Mouse (Mus musculus): ENCODE measurements around the gene Gm7138. TPM values are rescaled to one million over a fixed set of nuclear protein-coding genes. Genes with fewer than 3 reads are reported as not detected.
"Not testable (repeated sequence)": the region's sequence is repeated elsewhere in the genome, so short reads cannot be mapped to it uniquely, and the experiment has no call there.

Gene Gm7138
- total RNA-seq (2017) = not detected in 3 replicates

DNA sequence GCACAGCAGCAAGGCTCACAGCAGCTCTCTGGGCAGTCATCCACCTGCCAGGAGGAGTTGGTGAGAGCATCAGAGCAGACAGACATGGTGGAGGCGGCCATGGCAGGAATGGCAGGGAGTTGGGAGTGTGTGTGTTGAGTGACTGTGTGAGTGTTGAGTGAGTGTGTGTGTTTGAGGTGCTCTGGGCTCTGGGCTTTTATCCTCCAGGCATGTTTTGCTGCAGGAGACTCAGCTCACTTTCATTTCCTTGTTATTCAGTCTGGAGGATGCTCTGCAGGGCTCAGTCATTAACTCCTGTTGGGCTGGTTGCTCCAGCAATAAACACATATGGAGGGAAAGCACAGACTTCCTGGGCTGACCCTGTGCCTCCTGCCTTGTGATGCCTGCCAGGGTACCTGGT lies at the start of gene Gm7138:
Gene Gm7138 (minus strand): TSS at position 101 of the 400 bp plus-strand sequence.
- ATAC-seq (replicated peaks; ENCODE audit: insufficient number of reproducible peaks, low FRiP score, low TSS enrichment, poor library complexity, severe bottlenecking) = not testable (repeated sequence)

GRCm38 (mm10) chr10:77819203-77819602 lies 42.5 kb upstream of the Gm7138 start:
- ATAC-seq (replicated peaks; ENCODE audit: insufficient number of reproducible peaks, low FRiP score, low TSS enrichment, poor library complexity, severe bottlenecking) = no peak

GRCm38 (mm10) chr10:77818523-77818922 lies 41.8 kb upstream of the Gm7138 start:
- 0 out of 2 replicates have a peak, but pooled peaks have one; percentile 22 for ATAC-seq (replicated peaks; ENCODE audit: insufficient number of reproducible peaks, low FRiP score, low TSS enrichment, poor library complexity, severe bottlenecking)

DNA sequence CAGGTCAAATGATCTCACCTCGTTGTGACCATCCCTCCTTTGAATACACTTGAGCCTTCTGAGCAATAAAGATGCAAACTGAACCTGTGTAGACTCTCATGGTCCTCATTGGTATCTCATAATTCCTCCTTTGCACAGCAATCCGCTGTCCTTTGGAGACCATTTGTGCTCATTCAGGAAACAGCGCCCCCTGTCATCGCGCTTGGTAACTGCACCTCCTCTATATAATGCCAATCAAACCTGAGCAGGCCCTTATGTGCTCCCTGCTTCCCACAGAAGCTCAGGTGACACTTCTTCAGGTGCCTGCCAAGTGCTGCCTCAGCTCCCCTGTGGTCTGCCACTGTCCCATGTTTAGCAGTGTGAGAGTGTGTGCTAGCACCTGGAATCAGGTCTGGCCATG lies 38.8 kb upstream of the Gm7138 start:
- no peak for ATAC-seq (replicated peaks; ENCODE audit: insufficient number of reproducible peaks, low FRiP score, low TSS enrichment, poor library complexity, severe bottlenecking)

DNA sequence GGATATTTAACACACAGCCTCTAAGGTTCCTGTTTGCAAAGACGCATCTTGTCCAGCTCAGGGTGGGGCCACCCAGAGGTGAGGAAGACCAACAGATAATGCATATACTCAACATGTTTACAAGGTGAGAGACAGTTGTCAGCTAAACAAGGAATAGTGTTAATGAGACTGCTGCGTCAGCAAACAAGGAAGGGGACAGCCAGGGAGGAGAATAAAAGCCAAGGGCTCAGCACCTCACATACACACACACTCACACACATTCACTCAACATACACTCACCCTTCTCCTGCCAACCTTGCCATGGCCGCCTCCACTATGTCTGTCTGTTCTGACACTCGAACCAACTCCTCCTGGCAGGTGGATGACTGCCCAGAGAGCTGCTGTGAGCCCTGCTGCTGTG lies 37.6 kb upstream of the Gm7138 start, which contains the start of gene Gm2696:
Gene Gm2696 (plus strand): TSS at position 301 of the 400 bp plus-strand sequence.
- ATAC-seq (replicated peaks; ENCODE audit: insufficient number of reproducible peaks, low FRiP score, low TSS enrichment, poor library complexity, severe bottlenecking) = no peak

DNA sequence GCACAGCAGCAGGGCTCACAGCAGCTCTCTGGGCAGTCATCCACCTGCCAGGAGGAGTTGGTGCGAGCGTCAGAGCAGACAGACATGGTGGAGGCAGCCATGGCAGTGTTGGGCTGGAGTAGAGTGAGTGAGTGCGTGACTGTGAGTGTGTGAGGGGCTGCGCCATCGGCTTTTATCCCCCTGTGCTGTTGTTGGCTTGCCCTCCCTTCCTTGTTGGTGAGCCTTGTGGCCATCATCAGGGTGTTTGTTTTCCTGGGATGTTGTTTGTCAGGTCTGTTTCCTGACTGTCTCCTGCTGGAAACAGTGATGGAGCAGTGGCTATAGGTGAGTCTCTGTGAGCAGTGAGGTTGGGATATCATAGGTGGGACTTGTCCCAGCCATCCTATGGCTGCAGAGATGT lies 35.0 kb upstream of the Gm7138 start, which contains the start of gene Gm9507:
Gene Gm9507 (minus strand): TSS at position 101 of the 400 bp plus-strand sequence.
- ATAC-seq (replicated peaks; ENCODE audit: insufficient number of reproducible peaks, low FRiP score, low TSS enrichment, poor library complexity, severe bottlenecking) = no peak

GRCm38 (mm10) chr10:77804095-77804494 lies 27.4 kb upstream of the Gm7138 start:
- ATAC-seq (replicated peaks; ENCODE audit: insufficient number of reproducible peaks, low FRiP score, low TSS enrichment, poor library complexity, severe bottlenecking) = no peak

- no peak for ATAC-seq (replicated peaks; ENCODE audit: insufficient number of reproducible peaks, low FRiP score, low TSS enrichment, poor library complexity, severe bottlenecking)
Measured at GRCm38 (mm10) chr10:77798921-77799508, 22.3 kb upstream of the Gm7138 start, which contains the start of gene Gm19668. Gene Gm19668, minus strand, starts transcription at chr10:77799133.

- not testable (repeated sequence) for ATAC-seq (replicated peaks; ENCODE audit: insufficient number of reproducible peaks, low FRiP score, low TSS enrichment, poor library complexity, severe bottlenecking)
Measured at GRCm38 (mm10) chr10:77798164-77798920, 21.6 kb upstream of the Gm7138 start.

- ATAC-seq (replicated peaks; ENCODE audit: insufficient number of reproducible peaks, low FRiP score, low TSS enrichment, poor library complexity, severe bottlenecking) = no peak
Measured at GRCm38 (mm10) chr10:77797677-77798076, 20.9 kb upstream of the Gm7138 start.

DNA sequence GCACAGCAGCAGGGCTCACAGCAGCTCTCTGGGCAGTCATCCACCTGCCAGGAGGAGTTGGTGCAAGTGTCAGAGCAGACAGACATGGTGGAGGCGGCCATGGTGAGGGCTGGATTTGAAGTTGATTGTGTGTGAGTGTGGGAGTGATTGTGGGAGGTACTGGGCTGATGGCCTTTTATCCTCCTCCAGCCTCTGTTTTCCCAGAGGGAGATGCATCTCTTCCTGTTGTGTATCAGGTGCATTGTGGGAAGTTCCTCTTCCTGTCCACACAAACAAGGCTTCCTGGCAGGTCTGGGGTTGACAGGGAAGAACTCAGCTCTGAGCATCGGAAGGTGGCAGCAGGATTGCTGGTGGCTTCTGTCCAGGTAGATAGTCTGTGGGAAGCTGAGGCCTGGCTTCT lies 18.2 kb upstream of the Gm7138 start, which contains the start of gene Gm9639:
Gene Gm9639 (minus strand): TSS at position 101 of the 400 bp plus-strand sequence.
- ATAC-seq (replicated peaks; ENCODE audit: insufficient number of reproducible peaks, low FRiP score, low TSS enrichment, poor library complexity, severe bottlenecking) = no peak

DNA sequence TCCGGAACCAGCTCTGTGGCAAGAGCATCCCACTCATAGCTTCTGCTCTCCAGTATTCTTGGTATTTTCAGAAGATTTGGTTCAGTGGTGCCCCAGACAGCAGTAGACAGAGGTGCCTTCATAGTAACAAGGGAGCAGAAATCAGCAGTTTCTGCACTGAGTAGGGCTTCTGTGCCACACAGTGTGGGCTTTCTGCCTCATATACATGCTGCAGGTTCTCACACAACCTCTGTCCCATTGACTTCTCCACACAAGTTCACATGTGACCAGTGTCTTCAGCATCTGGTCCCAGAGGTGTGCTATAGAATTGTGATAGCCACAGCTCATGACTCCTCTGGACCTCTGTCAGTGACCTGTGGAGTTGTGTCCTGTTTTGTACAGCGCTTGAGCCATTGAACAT lies 11.9 kb upstream of the Gm7138 start:
- ATAC-seq (replicated peaks; ENCODE audit: insufficient number of reproducible peaks, low FRiP score, low TSS enrichment, poor library complexity, severe bottlenecking) = no peak

GRCm38 (mm10) chr10:77787876-77788275 lies 11.1 kb upstream of the Gm7138 start, which contains the start of gene Gm7137:
Gene Gm7137, minus strand, starts transcription at chr10:77788200.
- ATAC-seq (replicated peaks; ENCODE audit: insufficient number of reproducible peaks, low FRiP score, low TSS enrichment, poor library complexity, severe bottlenecking) = not testable (repeated sequence)

DNA sequence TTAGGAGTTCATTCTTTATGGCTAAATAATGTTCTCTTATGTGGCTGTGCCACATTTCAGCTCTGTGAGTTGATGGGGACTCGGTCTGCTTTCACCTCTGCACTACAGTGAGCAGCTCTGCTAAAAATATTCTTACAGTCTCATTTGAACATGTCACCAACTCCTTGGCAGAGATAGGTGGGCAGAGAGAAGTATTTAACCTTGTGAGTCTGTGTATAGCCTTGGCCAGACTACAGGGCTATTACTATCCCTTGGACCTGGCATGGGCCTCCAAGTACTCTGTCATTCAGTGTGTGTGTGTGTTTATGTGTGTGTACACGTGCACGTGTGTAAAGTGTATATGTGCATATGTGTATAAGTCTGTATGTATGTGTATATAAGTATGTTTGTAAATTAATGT lies 6.7 kb upstream of the Gm7138 start:
- not testable (repeated sequence) for ATAC-seq (replicated peaks; ENCODE audit: insufficient number of reproducible peaks, low FRiP score, low TSS enrichment, poor library complexity, severe bottlenecking)

GRCm38 (mm10) chr10:77782442-77782841 lies 5.7 kb upstream of the Gm7138 start, which contains the start of gene Gm3250:
Gene Gm3250, minus strand, starts transcription at chr10:77782542.
- not testable (repeated sequence) for ATAC-seq (replicated peaks; ENCODE audit: insufficient number of reproducible peaks, low FRiP score, low TSS enrichment, poor library complexity, severe bottlenecking)

DNA sequence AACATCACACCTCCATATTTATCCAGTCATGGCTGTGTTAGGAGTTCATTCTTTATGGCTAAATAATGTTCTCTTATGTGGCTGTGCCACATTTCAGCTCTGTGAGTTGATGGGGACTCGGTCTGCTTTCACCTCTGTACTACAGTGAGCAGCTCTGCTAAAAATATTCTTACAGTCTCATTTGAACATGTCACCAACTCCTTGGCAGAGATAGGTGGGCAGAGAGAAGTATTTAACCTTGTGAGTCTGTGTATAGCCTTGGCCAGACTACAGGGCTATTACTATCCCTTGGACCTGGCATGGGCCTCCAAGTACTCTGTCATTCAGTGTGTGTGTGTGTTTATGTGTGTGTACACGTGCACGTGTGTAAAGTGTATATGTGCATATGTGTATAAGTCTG lies 4.6 kb downstream of the Gm7138 start:
- not testable (repeated sequence) for ATAC-seq (replicated peaks; ENCODE audit: insufficient number of reproducible peaks, low FRiP score, low TSS enrichment, poor library complexity, severe bottlenecking)

GRCm38 (mm10) chr10:77771225-77771624 lies 5.5 kb downstream of the Gm7138 start, which contains the start of gene Gm3238:
Gene Gm3238, minus strand, starts transcription at chr10:77771325.
- not testable (repeated sequence) for ATAC-seq (replicated peaks; ENCODE audit: insufficient number of reproducible peaks, low FRiP score, low TSS enrichment, poor library complexity, severe bottlenecking)

DNA sequence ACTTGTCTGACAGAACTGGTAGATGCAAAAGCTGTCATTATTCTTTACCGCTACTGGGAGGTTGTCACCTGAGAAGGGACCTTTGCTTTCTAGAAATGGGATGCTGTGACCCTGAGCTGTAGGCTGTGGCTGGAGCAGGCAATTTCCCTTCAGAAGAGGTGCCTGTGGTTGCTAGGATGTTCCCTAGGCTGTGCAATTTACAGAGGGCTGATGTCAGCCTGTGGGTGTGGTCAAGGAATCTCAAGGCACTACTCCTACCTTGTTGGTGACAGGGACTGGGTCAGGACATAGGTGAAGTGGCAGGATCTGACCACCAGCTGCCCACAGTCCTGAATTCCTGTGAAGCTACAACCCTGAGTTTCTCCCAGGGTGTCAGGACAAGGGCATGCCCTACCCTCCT lies 7.0 kb downstream of the Gm7138 start:
- no peak for ATAC-seq (replicated peaks; ENCODE audit: insufficient number of reproducible peaks, low FRiP score, low TSS enrichment, poor library complexity, severe bottlenecking)

DNA sequence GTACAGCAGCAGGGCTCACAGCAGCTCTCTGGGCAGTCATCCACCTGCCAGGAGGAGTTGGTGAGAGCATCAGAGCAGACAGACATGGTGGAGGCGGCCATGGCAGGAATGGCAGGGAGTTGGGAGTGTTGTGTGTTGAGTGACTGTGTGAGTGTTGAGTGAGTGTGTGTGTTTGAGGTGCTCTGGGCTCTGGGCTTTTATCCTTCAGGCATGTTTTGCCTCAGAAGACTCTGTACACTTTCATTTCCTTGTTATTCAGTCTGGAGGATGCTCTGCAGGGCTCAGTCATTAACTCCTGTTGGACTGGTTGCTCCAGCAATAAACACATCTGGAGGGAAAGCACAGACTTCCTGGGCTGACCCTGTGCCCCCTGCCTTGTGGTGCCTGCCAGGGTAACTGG lies 17.2 kb downstream of the Gm7138 start, which contains the start of gene Gm3233:
Gene Gm3233 (minus strand): TSS at position 101 of the 400 bp plus-strand sequence.
- not testable (repeated sequence) for ATAC-seq (replicated peaks; ENCODE audit: insufficient number of reproducible peaks, low FRiP score, low TSS enrichment, poor library complexity, severe bottlenecking)

Measured in monocyte, adult 5-6 weeks (primary cell).